Mouse (Mus musculus) embryonic facial prominence, embryonic 15.5 days (tissue): ENCODE measurements around the gene Anapc15. TPM values are rescaled to one million over a fixed set of nuclear protein-coding genes. Genes with fewer than 3 reads are reported as not detected.
"Not testable (repeated sequence)": the region's sequence is repeated elsewhere in the genome, so short reads cannot be mapped to it uniquely, and the experiment has no call there.

Experiments used
- ATAC-seq: fragments of 200-750 bp; cut with Nextera tagmentation; 2 replicates; pipeline ENCODE4 v1.8.0; 2017; ENCODE audit warnings: low read depth, moderate TSS enrichment; ENCODE audit not compliant: insufficient number of reproducible peaks, low FRiP score, low TSS enrichment
- H3K27ac ChIP-seq: fragments of 300-500 bp; sonication (generic); replicated peaks from 2 replicates; pipeline ENCODE4 v1.5.1; 2015; ENCODE audit warnings: mild to moderate bottlenecking, inconsistent platforms
- H3K27me3 ChIP-seq: fragments of 300-500 bp; sonication (generic); 2 replicates; pipeline ENCODE4 v1.6.1; 2015; ENCODE audit warnings: inconsistent platforms
- H3K36me3 ChIP-seq: fragments of 300-500 bp; sonication (generic); 2 replicates; pipeline ENCODE4 v1.6.1; 2015; ENCODE audit warnings: mild to moderate bottlenecking, inconsistent platforms
- H3K4me1 ChIP-seq: fragments of 300-500 bp; sonication (generic); 2 replicates; pipeline ENCODE4 v1.6.1; 2015; ENCODE audit warnings: inconsistent platforms
- H3K4me2 ChIP-seq: fragments of 300-500 bp; sonication (generic); replicated peaks from 2 replicates; pipeline ENCODE4 v1.6.1; 2015; ENCODE audit warnings: mild to moderate bottlenecking, inconsistent platforms
- H3K4me3 ChIP-seq: fragments of 300-500 bp; sonication (generic); replicated peaks from 2 replicates; pipeline ENCODE4 v1.5.1; 2015; ENCODE audit warnings: mild to moderate bottlenecking, inconsistent platforms
- H3K9ac ChIP-seq: fragments of 300-500 bp; sonication (generic); 2 replicates; pipeline ENCODE4 v1.6.1; 2015; ENCODE audit warnings: inconsistent platforms
- H3K9me3 ChIP-seq: fragments of 300-500 bp; sonication (generic); replicated peaks from 2 replicates; pipeline ENCODE4 v1.6.1; 2016; ENCODE audit warnings: inconsistent platforms
- WGBS: fragments of 180-500 bp; shearing (Covaris S2); methylation state at CpG from one replicate; pipeline ENCODE4 v1.1.7; 2015; 5-methylcytosine and 5-hydroxymethylcytosine counted together
- microRNA-seq: library from miRNA; unstranded; fragments of <30 nt; microRNA quantifications from one replicate; pipeline ENCODE4, GENCODE M21; 2016; ENCODE audit warnings: borderline number of aligned reads
- polyA plus RNA-seq: library from polyadenylated mRNA; unstranded; fragments of >200 nt; fragmentation: Nextera tagmentation; extraction: Ambion mirVana; gene quantifications from 2 replicates; pipeline ENCODE4 v1.2.1, GENCODE M21; 2015

Anapc15 gene
- polyA plus RNA-seq, 1 experiment from 2014 or later = 56.6 TPM

DNA sequence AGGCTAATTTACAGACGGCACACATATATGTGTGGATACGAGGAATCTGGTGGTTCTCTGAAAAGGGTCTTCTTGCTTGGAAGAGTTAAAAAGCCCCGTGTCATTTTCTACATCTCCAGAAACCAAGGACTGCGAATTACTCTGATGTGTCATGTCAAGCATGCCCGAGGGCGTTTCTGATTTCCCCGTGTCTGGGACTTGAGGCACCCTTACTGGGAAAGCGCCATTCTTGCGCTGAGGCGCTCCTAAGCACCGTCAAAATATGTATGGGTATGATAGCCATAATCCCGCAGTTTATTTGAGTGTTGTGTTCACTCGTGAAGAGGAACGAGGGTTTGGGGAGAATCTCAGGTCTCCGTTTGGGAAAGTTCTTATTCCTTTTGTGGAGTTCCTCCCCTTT lies 69.8 kb downstream of the Anapc15 start:
- WGBS = 3% methylated on average over 15 of the region's 15 CpGs
- peak; percentile 4; the same call in 1 of the 2 replicates for ATAC-seq

DNA sequence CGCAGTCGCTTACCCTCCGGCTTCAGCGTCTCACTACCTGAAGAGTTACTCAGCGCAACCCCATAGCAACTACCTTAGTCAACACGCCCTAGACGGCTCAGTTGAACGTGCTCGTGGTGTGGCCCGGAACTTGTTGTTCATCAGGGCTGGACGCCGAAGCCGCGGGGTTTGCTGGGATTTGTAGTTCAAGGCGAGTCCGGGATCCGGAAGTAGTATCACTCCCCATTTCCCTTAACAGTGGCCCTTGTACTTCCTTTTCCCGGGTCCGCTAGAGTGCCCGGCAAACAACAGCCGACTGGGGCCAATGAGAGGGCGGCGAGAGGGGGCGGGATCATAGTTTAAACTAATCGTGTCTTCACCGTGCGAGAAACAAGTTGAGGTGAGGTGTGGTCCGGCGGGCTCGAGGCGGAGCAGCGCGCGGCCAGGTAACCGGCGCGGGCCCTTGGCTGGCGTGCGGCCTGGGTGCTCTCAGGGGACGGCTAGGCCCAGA lies 70.3 kb downstream of the Anapc15 start, which contains the start of the genes Lrrc51 and Numa1:
Gene Lrrc51, minus strand, starts transcription at position 145 of the 490 bp plus-strand sequence.
Gene Numa1, plus strand, starts transcription at position 361 of the 490 bp plus-strand sequence.
- Histone ChIP-seq H3K27me3 (no peaks in the 10 kb centered on the region), H3K9me3 (no peaks in the 10 kb centered on the region), H3K4me2 (peak within 1 kb of the TSS; percentile 64), H3K4me1 (peaks cover 20% of the 10 kb centered on the region; the same call in 1 of the 2 replicates), H3K36me3 (no peaks in the 10 kb centered on the region), H3K9ac (peak within 1 kb of the TSS; percentile 82), H3K27ac (peak within 1 kb of the TSS; percentile 88), H3K4me3 (peak within 1 kb of the TSS; percentile 91)
- under 1% methylated on average over 40 of the region's 40 CpGs for WGBS
- ATAC-seq = peak; percentile 97

More for the DNA sequence above, 69.8 kb downstream of the Anapc15 start:
- Histone ChIP-seq H3K4me2 (peak overlapping the region; percentile 64), H3K9me3 (no peaks in the 10 kb centered on the region), H3K9ac (peak overlapping the region; percentile 82), H3K4me1 (peaks cover 20% of the 10 kb centered on the region; the same call in 1 of the 2 replicates), H3K4me3 (peak overlapping the region; percentile 91), H3K27me3 (no peaks in the 10 kb centered on the region), H3K36me3 (no peaks in the 10 kb centered on the region), H3K27ac (peak overlapping the region; percentile 88)

DNA sequence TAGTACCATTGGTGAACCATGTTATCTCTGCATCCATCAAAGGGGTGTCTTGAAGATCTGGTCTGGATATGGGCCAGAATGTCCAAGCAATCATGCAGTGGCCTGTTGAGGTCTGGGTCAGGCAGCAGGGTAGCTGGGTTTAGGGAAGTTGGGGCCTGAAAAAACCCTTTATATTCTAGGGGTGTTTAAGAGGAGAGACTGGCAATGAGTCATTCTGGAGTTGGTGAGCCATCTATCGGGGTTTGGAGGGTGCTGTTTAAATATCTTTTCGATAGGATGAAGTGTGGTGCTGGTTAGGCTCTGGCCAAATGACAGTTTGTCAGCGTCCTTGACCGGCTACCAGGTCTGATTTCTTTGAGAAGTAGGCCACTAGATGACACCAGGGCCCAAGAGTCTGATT lies 72.4 kb downstream of the Anapc15 start:
- 91% methylated on average over 4 of the region's 4 CpGs for WGBS
- ATAC-seq = no peak
- H3K4me1 ChIP-seq = peaks cover 20% of the 10 kb centered on the region; the same call in 1 of the 2 replicates
- H3K36me3 ChIP-seq = no peaks in the 10 kb centered on the region
- no peak overlapping the region for H3K27ac ChIP-seq
- H3K4me2 ChIP-seq = no peak overlapping the region
- H3K9me3 ChIP-seq = no peaks in the 10 kb centered on the region
- H3K4me3 ChIP-seq = no peak overlapping the region
- H3K9ac ChIP-seq = no peak overlapping the region
- H3K27me3 ChIP-seq = no peaks in the 10 kb centered on the region

DNA sequence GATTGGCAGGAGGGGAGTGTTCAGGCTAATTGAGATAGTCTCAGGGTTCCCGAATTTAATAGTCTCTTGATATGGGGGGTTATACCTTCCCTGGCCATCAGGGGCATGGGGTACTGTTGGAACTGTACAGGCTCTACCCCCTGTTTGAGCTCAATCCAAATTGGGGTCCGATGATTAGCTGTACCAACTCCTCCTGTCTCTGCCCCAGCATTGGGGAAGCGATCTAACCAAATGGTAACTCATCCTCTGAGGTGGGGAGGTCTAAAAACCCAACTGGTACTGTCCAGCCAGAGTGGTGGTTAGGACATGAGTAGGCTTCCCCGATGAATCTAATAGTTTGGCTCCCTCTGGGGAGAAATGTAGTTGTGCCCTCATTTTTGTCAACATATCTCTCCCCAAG lies 73.5 kb downstream of the Anapc15 start:
- no peaks in the 10 kb centered on the region for H3K36me3 ChIP-seq
- H3K9me3 ChIP-seq = no peaks in the 10 kb centered on the region
- no peak overlapping the region for H3K9ac ChIP-seq
- no peaks in the 10 kb centered on the region for H3K27me3 ChIP-seq
- H3K4me3 ChIP-seq = no peak overlapping the region
- no peak overlapping the region for H3K4me2 ChIP-seq
- 95% methylated on average over 4 of the region's 4 CpGs for WGBS
- H3K27ac ChIP-seq = no peak overlapping the region
- ATAC-seq = no peak
- H3K4me1 ChIP-seq = peaks cover 20% of the 10 kb centered on the region; the same call in 1 of the 2 replicates

DNA sequence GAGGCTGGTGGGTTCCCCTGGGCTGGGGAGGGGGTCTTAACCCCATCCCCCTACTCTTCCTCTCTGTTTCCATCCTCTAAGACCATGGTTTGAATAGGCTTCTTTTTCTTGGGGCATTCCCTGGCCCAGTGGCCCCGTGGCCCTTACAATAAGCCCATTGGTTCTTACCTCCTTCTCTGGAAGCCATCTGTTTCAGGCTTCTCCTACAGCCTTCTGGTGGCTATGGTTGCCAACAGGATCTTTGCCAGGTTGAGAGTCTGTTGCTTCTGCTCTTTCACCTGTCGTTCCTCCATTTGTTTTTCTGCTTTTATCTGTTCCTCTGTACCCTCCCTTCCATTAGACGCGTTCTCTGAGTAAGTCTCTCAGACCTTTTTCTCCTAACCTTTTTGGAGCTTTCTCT lies 74.1 kb downstream of the Anapc15 start:
- Histone ChIP-seq H3K27ac (no peak overlapping the region), H3K4me3 (no peak overlapping the region), H3K4me2 (no peak overlapping the region), H3K36me3 (no peaks in the 10 kb centered on the region), H3K27me3 (no peaks in the 10 kb centered on the region), H3K4me1 (peaks cover 18% of the 10 kb centered on the region; the same call in 1 of the 2 replicates), H3K9me3 (no peaks in the 10 kb centered on the region), H3K9ac (no peak overlapping the region)
- no peak for ATAC-seq
- WGBS = 91% methylated on average over 4 of the region's 4 CpGs

DNA sequence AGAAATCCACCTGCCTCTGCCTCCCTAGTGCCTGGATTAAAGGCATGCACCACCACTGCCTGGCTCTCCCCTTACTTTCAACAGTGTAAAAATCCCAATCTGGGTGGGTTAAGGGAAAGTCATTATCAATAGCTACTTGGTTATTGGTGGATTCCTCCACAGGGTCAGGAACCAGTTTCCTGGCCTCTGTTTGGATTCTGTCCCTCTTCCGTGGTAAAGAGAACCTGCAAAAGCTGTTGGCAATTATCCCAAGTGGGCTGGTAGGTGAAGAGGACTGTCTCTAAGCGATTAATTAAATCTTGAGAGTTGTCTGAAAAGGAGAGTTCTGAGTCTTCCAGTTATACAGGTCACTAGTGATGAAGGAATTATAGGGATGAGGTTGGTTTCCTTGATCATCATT lies 74.8 kb downstream of the Anapc15 start:
- Histone ChIP-seq H3K27ac (no peak overlapping the region), H3K36me3 (no peaks in the 10 kb centered on the region), H3K27me3 (no peaks in the 10 kb centered on the region), H3K4me2 (no peak overlapping the region), H3K9me3 (no peaks in the 10 kb centered on the region), H3K4me1 (peaks cover 15% of the 10 kb centered on the region; the same call in 1 of the 2 replicates), H3K4me3 (no peak overlapping the region), H3K9ac (no peak overlapping the region)
- 73% methylated on average over 2 of the region's 2 CpGs for WGBS
- no peak for ATAC-seq

DNA sequence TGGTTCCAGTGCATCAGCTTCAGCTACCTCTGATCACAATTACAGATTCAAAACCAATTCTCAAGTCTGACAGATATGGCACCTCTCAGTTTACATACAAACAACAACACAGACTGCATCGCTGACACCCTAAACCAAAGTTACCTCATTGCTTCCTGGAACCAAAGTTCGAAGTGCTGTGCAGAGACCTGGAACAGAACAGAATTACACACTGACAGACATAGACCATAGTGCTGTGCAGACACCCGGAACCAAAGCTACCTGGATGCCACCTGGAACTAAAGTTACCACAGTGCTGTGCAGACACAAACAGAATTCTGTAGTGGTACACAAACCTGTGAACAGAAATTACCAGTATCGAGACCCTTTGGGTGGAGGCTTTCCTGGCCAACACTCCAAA lies 76.2 kb downstream of the Anapc15 start:
- H3K4me1 ChIP-seq = peaks cover 12% of the 10 kb centered on the region; the same call in 1 of the 2 replicates
- WGBS = 87% methylated on average over 4 of the region's 4 CpGs
- H3K36me3 ChIP-seq = no peaks in the 10 kb centered on the region
- no peak overlapping the region for H3K9ac ChIP-seq
- no peaks in the 10 kb centered on the region for H3K27me3 ChIP-seq
- H3K27ac ChIP-seq = no peak overlapping the region
- ATAC-seq = no peak
- H3K4me2 ChIP-seq = no peak overlapping the region
- H3K4me3 ChIP-seq = no peak overlapping the region
- no peaks in the 10 kb centered on the region for H3K9me3 ChIP-seq

DNA sequence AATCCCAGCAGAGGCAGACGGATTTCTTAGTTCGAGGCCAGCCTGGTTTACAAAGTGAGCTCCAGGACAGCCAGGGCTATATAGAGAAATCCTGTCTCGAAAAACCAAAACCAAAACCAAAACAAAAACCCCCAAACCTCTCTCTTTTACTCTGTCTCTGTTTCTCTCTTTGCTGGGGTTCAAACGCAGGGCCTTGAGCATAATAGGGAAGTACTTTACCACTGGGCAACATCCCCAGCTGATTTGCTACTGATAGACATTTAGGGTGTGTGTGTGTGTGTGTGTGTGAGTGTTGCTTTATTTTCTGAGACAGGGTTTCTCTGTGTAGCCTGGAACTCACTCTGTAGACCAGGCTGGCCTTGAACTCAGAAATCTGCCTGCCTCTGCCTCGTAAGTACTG lies 85.5 kb downstream of the Anapc15 start:
- H3K9ac ChIP-seq, H3K4me1 ChIP-seq, H3K4me2 ChIP-seq, H3K27ac ChIP-seq, H3K9me3 ChIP-seq, H3K27me3 ChIP-seq, ATAC-seq, H3K36me3 ChIP-seq, H3K4me3 ChIP-seq: not testable (repeated sequence)
- WGBS = 89% methylated on average over 5 of the region's 5 CpGs

Small RNA genes lying within 50 kb of the gene (microRNA-seq; reads per million reads assigned to microRNA genes)
- not detected for gene Gm22655

Other genes starting within 250 kb of the Anapc15 start
- 45.1 and 50.1 TPM in 2 replicates for gene Clpb, start 200.1 kb upstream of the Anapc15 start, polyA plus RNA-seq
- gene Phox2a, start 45.4 kb upstream of the Anapc15 start, polyA plus RNA-seq = 0.34 and 0.45 TPM in 2 replicates
- 48.0 and 57.4 TPM in 2 replicates for gene Inppl1, start 25.5 kb upstream of the Anapc15 start, polyA plus RNA-seq
- 3.5 and 4.2 TPM in 2 replicates for gene Folr2, start 6.5 kb upstream of the Anapc15 start, polyA plus RNA-seq
- gene Folr1, start 7.1 kb downstream of the Anapc15 start, polyA plus RNA-seq = 0.35 and 0.81 TPM in 2 replicates
- 164 and 166 TPM in 2 replicates for gene Lamtor1, start 42.2 kb downstream of the Anapc15 start, polyA plus RNA-seq
- 0.29 and 0.45 TPM in 2 replicates for gene Tomt, start 42.6 kb downstream of the Anapc15 start, polyA plus RNA-seq
- 22.0 and 29.2 TPM in 2 replicates for gene Lrrc51, start 70.2 kb downstream of the Anapc15 start, polyA plus RNA-seq
- 72.8 and 73.7 TPM in 2 replicates for gene Numa1, start 70.4 kb downstream of the Anapc15 start, polyA plus RNA-seq
- gene Il18bp, start 155.0 kb downstream of the Anapc15 start, polyA plus RNA-seq = 2.4 and 2.5 TPM in 2 replicates
- gene Rnf121, start 201.8 kb downstream of the Anapc15 start, polyA plus RNA-seq = 28.6 and 29.5 TPM in 2 replicates
- gene Xndc1, start 201.8 kb downstream of the Anapc15 start, polyA plus RNA-seq = 31.6 and 37.4 TPM in 2 replicates
- gene Xntrpc, start 202.0 kb downstream of the Anapc15 start, polyA plus RNA-seq = 1.8 and 2.0 TPM in 2 replicates
- gene Trpc2, start 219.4 kb downstream of the Anapc15 start, polyA plus RNA-seq = 0.13 and 0.29 TPM in 2 replicates
- 13.2 and 19.4 TPM in 2 replicates for gene Art1, start 238.0 kb downstream of the Anapc15 start, polyA plus RNA-seq
- gene Art5, start 245.8 kb downstream of the Anapc15 start, polyA plus RNA-seq = 3.5 and 3.9 TPM in 2 replicates